Mouse (Mus musculus): ENCODE measurements around the gene D730048I06Rik. TPM values are rescaled to one million over a fixed set of nuclear protein-coding genes. Genes with fewer than 3 reads are reported as not detected.

D730048I06Rik gene
- total RNA-seq (2023): not detected

DNA sequence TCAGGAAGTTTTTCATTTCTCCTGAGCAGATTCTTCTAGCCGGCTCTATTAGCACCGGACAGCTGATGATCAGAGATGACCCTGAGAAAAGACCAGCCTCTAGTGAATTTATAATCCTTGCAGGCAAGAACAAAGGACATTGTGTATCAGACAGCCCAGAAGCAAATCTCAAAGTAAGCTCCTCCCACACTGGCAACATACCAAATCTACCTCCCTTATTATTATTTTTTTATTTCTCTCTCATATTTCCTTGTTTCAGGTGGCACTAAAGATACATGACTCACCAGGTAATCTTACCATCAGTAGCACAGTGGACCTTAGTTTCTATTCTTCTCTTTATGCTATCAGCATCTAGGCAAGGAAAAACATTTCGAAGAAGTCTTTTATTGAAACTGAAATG, at the start of gene D730048I06Rik, which contains the start of gene Gm27235:
D730048I06Rik (minus strand) TSS at position 112 of the 400 bp plus-strand sequence.
Gm27235 (minus strand) TSS at position 101 of the 400 bp plus-strand sequence.

DNA sequence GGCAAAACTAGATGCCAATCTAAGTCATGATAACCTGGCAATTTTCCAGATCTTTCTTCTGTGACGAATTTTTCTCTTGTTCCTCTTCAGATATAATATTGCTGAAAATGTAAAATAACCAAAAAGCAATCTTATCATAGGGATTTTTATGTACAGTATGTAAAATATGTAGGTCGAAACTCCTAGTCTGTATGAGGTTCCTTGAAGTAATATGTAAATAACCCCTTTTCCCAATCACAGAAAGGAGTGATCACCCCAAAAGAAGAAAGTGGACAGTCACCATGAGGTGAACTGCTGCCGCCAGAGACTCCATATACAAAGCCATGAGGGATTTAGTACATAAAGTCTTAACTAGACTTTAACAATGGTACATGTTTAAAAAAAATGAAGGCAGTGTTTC, 11.9 kb downstream of the D730048I06Rik start, which contains the start of gene Gm17727:
Gm17727 (minus strand) TSS at position 101 of the 400 bp plus-strand sequence.

DNA sequence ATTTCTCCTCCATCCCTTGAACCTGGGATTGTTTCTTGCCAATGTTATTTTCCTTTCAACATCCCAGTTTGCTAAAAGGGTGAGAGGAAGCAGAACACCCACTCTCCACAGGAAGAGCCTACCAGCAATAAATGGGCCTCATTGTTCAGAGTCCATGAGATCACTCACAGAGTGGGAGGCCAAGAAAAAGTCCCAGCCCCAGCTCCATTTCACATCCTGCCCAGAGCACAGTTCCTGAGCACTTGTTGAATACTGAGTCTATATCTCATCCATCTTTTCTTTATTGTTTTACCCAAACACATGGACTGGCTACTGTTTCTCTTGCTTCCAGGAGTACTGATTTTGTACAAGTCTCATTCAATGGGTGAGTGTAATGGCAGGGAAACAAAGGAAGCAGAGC, 49.2 kb downstream of the D730048I06Rik start, which contains the start of gene Gm17677:
Gm17677 (plus strand) TSS at position 301 of the 400 bp plus-strand sequence.

Other genes with a start within 250 kb of the D730048I06Rik start
- 0.12 TPM for gene Ddx25, start 231.6 kb downstream of the D730048I06Rik start, total RNA-seq (2023)
- gene Pus3, start 231.5 kb downstream of the D730048I06Rik start, total RNA-seq (2023): 29.5 TPM
- not detected for gene Pate2, start 219.8 kb downstream of the D730048I06Rik start, total RNA-seq (2023)
- 8.9 TPM for gene Hyls1, start 219.7 kb downstream of the D730048I06Rik start, total RNA-seq (2023)
- gene Pate4, start 178.2 kb downstream of the D730048I06Rik start, total RNA-seq (2023): not detected
- gene Pate3, start 141.9 kb downstream of the D730048I06Rik start, total RNA-seq (2023): not detected
- gene Pate1, start 102.7 kb downstream of the D730048I06Rik start, total RNA-seq (2023): not detected
- gene Gm17677, start 49.1 kb downstream of the D730048I06Rik start, total RNA-seq (2023): not detected
- gene Gm17727, start 12.0 kb downstream of the D730048I06Rik start, total RNA-seq (2023): not detected
- gene Gm27235, start within 50 bp of the D730048I06Rik start, total RNA-seq (2023): not detected
- not detected for gene 9230110F15Rik, start 54.0 kb upstream of the D730048I06Rik start, total RNA-seq (2023)
- not detected for gene 9230113P08Rik, start 118.3 kb upstream of the D730048I06Rik start, total RNA-seq (2023)